Mouse (Mus musculus) embryonic facial prominence, embryonic 13.5 days (tissue): ENCODE data around the gene Olfr651. TPM values are rescaled to one million over a fixed set of nuclear protein-coding genes. Genes with fewer than 3 reads are reported as not detected.
"Not testable (repeated sequence)": the region's sequence is repeated elsewhere in the genome, so short reads cannot be mapped to it uniquely, and the experiment has no call there.

ENCODE experiments used
- ATAC-seq: fragments of 200-750 bp; cut with Nextera tagmentation; 2 replicates; pipeline ENCODE4 v1.8.0; 2017; ENCODE audit warnings: low read depth; ENCODE audit not compliant: insufficient number of reproducible peaks, insufficient read depth, low FRiP score, low TSS enrichment
- H3K27ac ChIP-seq: fragments of 300-500 bp; sonication (generic); 2 replicates; pipeline ENCODE4 v1.5.1; 2015; ENCODE audit warnings: moderate library complexity, mild to moderate bottlenecking, inconsistent platforms
- H3K27me3 ChIP-seq: fragments of 300-500 bp; sonication (generic); 2 replicates; pipeline ENCODE4 v1.6.1; 2015; ENCODE audit warnings: mild to moderate bottlenecking, inconsistent platforms
- H3K36me3 ChIP-seq: fragments of 300-500 bp; sonication (generic); 2 replicates; pipeline ENCODE4 v1.6.1; 2015; ENCODE audit warnings: mild to moderate bottlenecking, inconsistent platforms
- H3K4me1 ChIP-seq: fragments of 300-500 bp; sonication (generic); 2 replicates; pipeline ENCODE4 v1.6.1; 2015; ENCODE audit warnings: inconsistent platforms
- H3K4me2 ChIP-seq: fragments of 300-500 bp; sonication (generic); 2 replicates; pipeline ENCODE4 v1.6.1; 2015; ENCODE audit warnings: moderate library complexity, mild to moderate bottlenecking, inconsistent platforms
- H3K4me3 ChIP-seq: fragments of 300-500 bp; sonication (generic); 2 replicates; pipeline ENCODE4 v1.5.1; 2015; ENCODE audit warnings: mild to moderate bottlenecking, inconsistent platforms
- H3K9ac ChIP-seq: fragments of 300-500 bp; sonication (generic); 2 replicates; pipeline ENCODE4 v1.6.1; 2015; ENCODE audit warnings: mild to moderate bottlenecking, inconsistent platforms
- H3K9me3 ChIP-seq: fragments of 300-500 bp; sonication (generic); 2 replicates; pipeline ENCODE4 v1.6.1; 2016; ENCODE audit warnings: inconsistent platforms
- WGBS: fragments of 180-500 bp; shearing (Covaris S2); methylation state at CpG from one replicate; pipeline ENCODE4 v1.1.7; 2015; ENCODE audit warnings: mixed read lengths; 5-methylcytosine and 5-hydroxymethylcytosine counted together
- polyA plus RNA-seq: library from polyadenylated mRNA; unstranded; fragments of >200 nt; fragmentation: Nextera tagmentation; extraction: Ambion mirVana; gene quantifications from 2 replicates; pipeline ENCODE4 v1.2.1, GENCODE M21; 2015

The Olfr651 gene
- not detected in 2 replicates for polyA plus RNA-seq

- Histone ChIP-seq H3K4me2 (no peak within 1 kb of the TSS), H3K4me1 (no peaks in the 10 kb centered on the region), H3K27me3 (no peaks in the 10 kb centered on the region), H3K9me3 (no peaks in the 10 kb centered on the region), H3K36me3 (no peaks in the 10 kb centered on the region), H3K27ac (no peak within 1 kb of the TSS), H3K9ac (no peak within 1 kb of the TSS), H3K4me3 (no peak within 1 kb of the TSS)
- ATAC-seq, result no peak
- WGBS, result 73% methylated on average over 5 of the region's 5 CpGs
These were observed at the start of gene Olfr651 for GRCm38 (mm10) chr7:104549833-104550232. Gene Olfr651, plus strand, starts transcription at chr7:104550133.

DNA sequence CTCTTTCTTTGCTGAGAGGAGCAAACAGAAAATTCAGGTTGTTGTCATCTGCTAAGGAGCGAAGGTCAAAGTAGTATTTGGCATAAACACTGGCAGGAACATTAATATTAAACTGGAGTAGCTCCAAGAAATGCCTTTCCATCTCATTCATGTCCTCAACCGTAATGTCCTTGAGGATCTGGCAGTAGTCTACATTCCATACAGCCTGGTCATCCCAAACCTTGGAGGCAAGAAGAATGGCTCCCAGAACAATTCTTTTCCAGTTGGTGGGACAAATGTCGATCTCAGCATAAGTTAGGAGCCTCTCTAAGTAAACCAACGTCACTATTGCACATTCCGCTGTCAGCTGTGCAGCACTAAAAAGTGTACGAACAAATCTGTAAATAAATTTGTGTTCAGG, 48.7 kb upstream of the Olfr651 start:
- H3K9ac ChIP-seq, H3K9me3 ChIP-seq, H3K4me2 ChIP-seq, H3K36me3 ChIP-seq, H3K4me1 ChIP-seq, ATAC-seq, H3K27me3 ChIP-seq, H3K4me3 ChIP-seq, H3K27ac ChIP-seq: not testable (repeated sequence)
- WGBS, result 76% methylated on average over 6 of the region's 6 CpGs

DNA sequence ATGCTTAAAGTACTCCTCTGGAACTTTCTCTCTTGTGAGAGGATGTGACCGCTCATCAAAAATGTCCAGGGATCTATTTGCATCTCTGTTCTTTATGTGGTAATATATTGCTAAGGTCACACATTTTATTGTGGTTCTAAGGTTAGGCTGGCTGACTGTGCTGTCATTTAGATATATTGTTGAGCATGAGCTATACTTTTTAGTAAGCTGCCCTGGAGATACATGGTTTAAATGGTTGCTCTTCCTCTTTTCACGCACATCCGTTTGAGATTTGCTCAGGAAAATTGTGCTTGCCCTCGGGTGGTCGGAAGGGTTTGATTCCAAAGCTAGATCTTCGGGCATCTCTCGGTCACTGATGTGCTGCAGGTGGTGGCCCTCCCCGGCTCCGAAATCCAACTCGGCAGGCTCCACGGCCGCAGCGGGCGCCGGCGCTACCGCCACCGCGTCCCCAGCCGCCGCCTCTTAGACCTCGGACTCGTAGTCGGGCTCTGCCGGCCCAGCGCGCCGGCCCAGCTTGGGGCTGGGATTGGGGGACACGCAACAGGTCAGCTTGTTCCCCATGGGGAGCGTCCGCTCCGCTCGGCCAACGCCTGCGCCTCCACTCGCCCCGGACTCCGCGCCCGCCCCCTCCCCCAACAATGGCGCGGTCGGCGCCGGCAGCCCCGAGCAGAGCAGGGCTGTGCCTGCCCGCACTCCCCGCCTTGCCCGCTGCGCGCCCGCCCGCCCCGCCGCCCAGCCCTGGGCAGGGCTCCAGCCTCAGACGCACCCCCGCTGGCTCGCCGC, 48.2 kb upstream of the Olfr651 start:
- WGBS, result 2% methylated on average over 51 of the region's 59 CpGs
- peak overlapping the region; percentile 49 for H3K4me3 ChIP-seq

DNA sequence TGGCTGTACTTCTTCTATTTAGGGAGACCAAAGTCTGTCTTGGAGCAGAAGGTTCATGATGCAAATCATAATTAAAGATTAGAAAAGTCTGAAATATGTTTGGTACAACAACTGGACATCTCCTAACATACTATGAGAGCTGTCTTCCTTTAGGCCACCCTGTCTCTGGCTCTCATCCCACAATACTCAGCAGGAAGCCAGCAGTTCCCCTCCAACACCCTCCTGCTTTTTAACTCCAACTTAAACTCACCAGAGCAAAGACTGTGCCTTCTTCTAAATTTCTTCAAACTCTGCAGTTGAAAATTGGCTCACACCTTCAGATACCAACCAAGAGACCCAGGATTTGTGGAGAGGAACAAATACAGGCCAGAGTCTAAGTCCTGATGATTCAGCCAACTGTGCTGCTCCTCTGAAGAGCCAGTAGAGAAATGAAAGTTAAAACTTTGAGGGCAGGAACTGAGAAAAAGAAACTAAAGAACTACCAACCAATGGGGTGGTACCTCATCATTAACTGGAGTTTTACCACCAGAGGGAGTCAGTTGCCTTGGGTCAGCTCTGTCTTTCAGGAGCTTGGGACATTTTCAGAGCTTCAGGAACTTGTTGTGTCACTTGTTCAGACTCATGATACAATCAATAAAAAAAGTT, 42.4 kb upstream of the Olfr651 start, which contains the start of gene Trim30d:
Gene Trim30d, minus strand, starts transcription at position 429 of the 645 bp plus-strand sequence.
- ATAC-seq, H3K9ac ChIP-seq, H3K4me3 ChIP-seq, H3K36me3 ChIP-seq, H3K4me2 ChIP-seq, H3K4me1 ChIP-seq, H3K9me3 ChIP-seq, H3K27ac ChIP-seq, H3K27me3 ChIP-seq: not testable (repeated sequence)

More for the DNA sequence above, 48.2 kb upstream of the Olfr651 start:
- Histone ChIP-seq H3K27ac (no peak overlapping the region), H3K9me3 (no peaks in the 10 kb centered on the region), H3K27me3 (peaks cover 5% of the 10 kb centered on the region; the same call in 1 of the 2 replicates), H3K4me1 (no peaks in the 10 kb centered on the region), H3K4me2 (peak overlapping the region; percentile 62), H3K9ac (peak overlapping the region; percentile 64), H3K36me3 (no peaks in the 10 kb centered on the region)
- ATAC-seq, result peak; percentile 69; the same call in 1 of the 2 replicates

- ATAC-seq, result no peak
- H3K4me2 ChIP-seq, result no peak overlapping the region
These were observed 2.8 kb downstream of the Olfr651 start for GRCm38 (mm10) chr7:104552700-104553099.

GRCm38 (mm10) chr7:104560601-104561000, 10.7 kb downstream of the Olfr651 start, which contains the start of gene Olfr652:
Gene Olfr652, plus strand, starts transcription at chr7:104560901.
- H3K27me3 ChIP-seq, result no peaks in the 10 kb centered on the region
- H3K4me3 ChIP-seq, result no peak within 1 kb of the TSS
- no peaks in the 10 kb centered on the region for H3K4me1 ChIP-seq
- H3K4me2 ChIP-seq, result no peak within 1 kb of the TSS
- H3K9ac ChIP-seq, result no peak within 1 kb of the TSS
- no peak for ATAC-seq
- H3K9me3 ChIP-seq, result no peaks in the 10 kb centered on the region
- H3K36me3 ChIP-seq, result no peaks in the 10 kb centered on the region
- no peak within 1 kb of the TSS for H3K27ac ChIP-seq

More at GRCm38 (mm10) chr7:104552700-104553099, 2.8 kb downstream of the Olfr651 start:
- 60% methylated on average over 1 of the region's 1 CpGs for WGBS
- Histone ChIP-seq H3K4me3 (no peak overlapping the region), H3K4me1 (no peaks in the 10 kb centered on the region), H3K27me3 (no peaks in the 10 kb centered on the region), H3K36me3 (no peaks in the 10 kb centered on the region), H3K27ac (no peak overlapping the region), H3K9me3 (no peaks in the 10 kb centered on the region), H3K9ac (no peak overlapping the region)

- H3K9ac ChIP-seq, result no peak within 1 kb of the TSS
- H3K27me3 ChIP-seq, result no peaks in the 10 kb centered on the region
- no peak within 1 kb of the TSS for H3K4me3 ChIP-seq
- H3K27ac ChIP-seq, result no peak within 1 kb of the TSS
- H3K9me3 ChIP-seq, result no peaks in the 10 kb centered on the region
- H3K4me1 ChIP-seq, result no peaks in the 10 kb centered on the region
- WGBS, result 76% methylated on average over 2 of the region's 2 CpGs
- no peaks in the 10 kb centered on the region for H3K36me3 ChIP-seq
- no peak for ATAC-seq
- H3K4me2 ChIP-seq, result no peak within 1 kb of the TSS
These were observed 27.1 kb downstream of the Olfr651 start, which contains the start of gene Olfr653 for GRCm38 (mm10) chr7:104577014-104577413. Gene Olfr653, plus strand, starts transcription at chr7:104577314.

DNA sequence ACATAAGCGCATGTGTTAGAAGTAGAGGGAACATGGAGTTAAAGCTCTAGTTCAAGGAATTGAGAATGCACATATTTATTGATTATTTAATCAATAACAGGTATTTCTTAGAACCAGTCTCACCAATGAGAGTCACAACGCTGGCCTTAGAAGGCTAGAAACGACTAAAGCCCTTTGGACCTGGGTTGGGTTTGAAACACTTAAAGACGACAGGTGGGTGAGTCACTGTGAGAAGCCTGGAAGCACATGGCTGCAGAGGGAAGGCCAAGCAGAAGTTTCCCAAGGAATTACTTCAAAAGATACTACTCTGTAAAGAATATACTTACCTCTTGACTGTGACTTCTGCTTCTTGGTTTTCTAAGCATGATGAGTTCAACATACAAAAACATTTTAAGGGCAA, 30.9 kb downstream of the Olfr651 start:
- no peaks in the 10 kb centered on the region for H3K27me3 ChIP-seq
- no peak overlapping the region for H3K27ac ChIP-seq
- H3K9me3 ChIP-seq, result no peaks in the 10 kb centered on the region
- H3K36me3 ChIP-seq, result no peaks in the 10 kb centered on the region
- no peak overlapping the region for H3K9ac ChIP-seq
- WGBS, result 88% methylated on average over 4 of the region's 4 CpGs
- no peak overlapping the region for H3K4me3 ChIP-seq
- ATAC-seq, result no peak
- H3K4me1 ChIP-seq, result no peaks in the 10 kb centered on the region
- H3K4me2 ChIP-seq, result no peak overlapping the region

GRCm38 (mm10) chr7:104581429-104581828, 31.5 kb downstream of the Olfr651 start:
- no peaks in the 10 kb centered on the region for H3K27me3 ChIP-seq
- WGBS, result 85% methylated on average over 4 of the region's 4 CpGs
- no peak overlapping the region for H3K9ac ChIP-seq
- no peak overlapping the region for H3K4me3 ChIP-seq
- no peaks in the 10 kb centered on the region for H3K36me3 ChIP-seq
- no peak overlapping the region for H3K4me2 ChIP-seq
- ATAC-seq, result no peak
- H3K9me3 ChIP-seq, result no peaks in the 10 kb centered on the region
- H3K4me1 ChIP-seq, result no peaks in the 10 kb centered on the region
- H3K27ac ChIP-seq, result no peak overlapping the region

DNA sequence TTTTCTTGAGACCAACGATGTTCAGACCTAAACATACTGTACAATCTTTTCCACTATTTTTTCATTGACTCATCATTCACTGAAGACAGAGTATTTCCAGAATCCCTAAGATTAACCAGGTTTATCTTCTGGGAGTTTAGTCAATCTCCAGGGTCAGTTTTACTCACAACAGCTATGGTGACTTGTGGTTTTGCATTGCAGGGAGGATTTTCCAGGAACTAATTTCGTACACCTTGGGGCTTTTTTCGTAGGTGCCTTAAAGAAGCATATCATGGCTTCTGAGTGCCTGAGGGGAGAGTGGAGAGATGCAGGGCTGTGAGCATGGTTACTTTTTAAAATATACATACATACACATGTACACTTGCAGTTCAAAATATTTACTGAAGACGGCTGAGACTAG, 36.8 kb downstream of the Olfr651 start, which contains the start of gene Olfr654:
Gene Olfr654, plus strand, starts transcription at position 301 of the 400 bp plus-strand sequence.
- ATAC-seq, result no peak
- Histone ChIP-seq H3K9ac (no peak within 1 kb of the TSS), H3K27ac (no peak within 1 kb of the TSS), H3K4me1 (no peaks in the 10 kb centered on the region), H3K4me2 (no peak within 1 kb of the TSS), H3K4me3 (no peak within 1 kb of the TSS), H3K36me3 (no peaks in the 10 kb centered on the region), H3K9me3 (no peaks in the 10 kb centered on the region), H3K27me3 (no peaks in the 10 kb centered on the region)
- 84% methylated on average over 4 of the region's 4 CpGs for WGBS

DNA sequence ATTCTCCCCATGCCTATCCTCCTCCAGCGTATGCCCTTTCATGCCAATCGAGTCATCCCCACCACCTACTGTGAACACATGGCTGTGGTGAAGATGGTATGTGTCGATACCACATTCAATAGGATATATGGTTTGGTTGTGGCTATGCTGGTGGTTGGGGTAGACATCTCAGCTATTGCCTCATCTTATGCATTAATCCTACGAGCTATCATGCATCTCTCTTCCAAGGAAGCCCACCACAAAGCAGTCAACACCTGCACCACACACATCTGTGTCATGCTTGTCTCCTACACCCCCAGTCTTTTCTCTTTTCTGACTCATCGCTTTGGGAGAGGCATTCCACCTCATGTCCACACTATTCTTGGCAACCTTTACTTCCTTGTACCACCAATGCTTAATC, 38.3 kb downstream of the Olfr651 start:
- Histone ChIP-seq H3K9ac (no peak overlapping the region), H3K36me3 (no peaks in the 10 kb centered on the region), H3K27me3 (no peaks in the 10 kb centered on the region), H3K4me2 (no peak overlapping the region), H3K4me1 (no peaks in the 10 kb centered on the region), H3K4me3 (no peak overlapping the region), H3K27ac (no peak overlapping the region), H3K9me3 (no peaks in the 10 kb centered on the region)
- 81% methylated on average over 5 of the region's 5 CpGs for WGBS
- ATAC-seq, result no peak

DNA sequence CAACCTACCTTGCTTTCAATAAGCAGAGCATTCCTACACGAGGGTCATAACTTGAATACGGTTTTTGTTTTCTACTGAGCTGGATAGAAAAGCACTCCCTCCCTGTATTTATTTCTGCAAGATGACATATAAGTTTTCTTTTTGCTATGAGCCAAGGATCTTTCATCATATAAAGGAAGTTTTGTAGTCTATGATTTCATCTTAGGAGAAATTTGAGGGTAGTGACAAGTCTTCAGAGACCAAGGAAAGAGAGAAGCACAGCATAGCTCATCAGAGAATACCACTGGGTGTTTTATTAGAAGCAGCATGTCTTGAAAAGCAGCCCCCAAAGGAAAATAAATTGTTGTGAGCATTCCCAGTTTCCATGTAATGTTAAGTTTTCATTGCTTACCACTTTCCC, 51.7 kb downstream of the Olfr651 start, which contains the start of gene Olfr655:
Gene Olfr655, minus strand, starts transcription at position 101 of the 400 bp plus-strand sequence.
- no peak for ATAC-seq
- H3K4me1 ChIP-seq, result no peaks in the 10 kb centered on the region
- no peak within 1 kb of the TSS for H3K4me3 ChIP-seq
- 75% methylated on average over 2 of the region's 2 CpGs for WGBS
- H3K9ac ChIP-seq, result no peak within 1 kb of the TSS
- H3K9me3 ChIP-seq, result no peaks in the 10 kb centered on the region
- no peaks in the 10 kb centered on the region for H3K27me3 ChIP-seq
- no peak within 1 kb of the TSS for H3K4me2 ChIP-seq
- no peaks in the 10 kb centered on the region for H3K36me3 ChIP-seq
- no peak within 1 kb of the TSS for H3K27ac ChIP-seq
